Mouse (Mus musculus): ENCODE results near the gene Atg2a.

GRCm38 (mm10) chr19:6305517-6306115 is 64.1 kb downstream of the Atg2a start:
- TF ChIP-seq POLR2A (IDR thresholded peaks at IDR 0.05; ENCODE audit: extremely low read depth, insufficient read depth, low read length): no peak
- no peak for TF ChIP-seq CTCF (IDR thresholded peaks at IDR 0.05; ENCODE audit: low read depth, low read length)

Data from liver, adult 2 months (tissue).